Mouse (Mus musculus) adipose tissue, adult 10 weeks (tissue): ENCODE measurements around the gene 5730480H06Rik. TPM values are rescaled to one million over a fixed set of nuclear protein-coding genes. Genes with fewer than 3 reads are reported as not detected.

Experiments used
- polyA plus RNA-seq: library from polyadenylated mRNA; stranded (reverse); fragments of 350-450 nt; fragmentation: Illumina TruSeq; extraction: RNeasy Lipid Tissue Mini Kit (QIAGEN cat#74804); gene quantifications from one replicate; pipeline ENCODE4 v1.2.3, GENCODE M21; 2014; ENCODE audit warnings: low read depth, low replicate concordance

The 5730480H06Rik gene
- 16.9 TPM for polyA plus RNA-seq

DNA sequence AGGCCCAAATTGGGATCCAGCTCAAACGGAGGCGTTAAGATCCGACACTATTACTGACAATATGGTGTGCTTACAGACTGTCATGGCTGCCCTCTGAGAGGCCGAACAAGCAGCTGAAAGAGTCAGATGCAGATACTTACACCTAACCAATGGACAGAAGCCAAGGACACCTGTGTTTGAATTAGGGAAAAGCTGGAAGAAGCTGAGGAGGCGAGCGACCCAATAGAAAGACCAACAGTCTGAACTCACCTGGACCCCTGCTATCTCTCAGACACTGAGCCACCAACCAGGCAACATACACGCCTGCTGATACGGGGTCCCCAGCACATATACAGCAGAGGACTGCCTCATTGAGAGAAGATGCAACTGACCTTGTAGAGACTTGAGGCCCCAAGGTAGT, at the start of gene 5730480H06Rik:
Gene 5730480H06Rik, plus strand, starts transcription at position 301 of the 400 bp plus-strand sequence.

